Mouse (Mus musculus) liver, embryonic 14.5 days (tissue): ENCODE results near the gene Rhot2.

Source experiments
- CTCF ChIP-seq: IDR thresholded peaks from 2 replicates; pipeline ENCODE4 v1.5.1; 2016; ENCODE audit warnings: antibody characterized with exemption, low read depth, control low read depth
- EP300 ChIP-seq: IDR thresholded peaks from 2 replicates; pipeline ENCODE4 v1.6.1; 2016; ENCODE audit warnings: antibody characterized with exemption, low read depth

DNA sequence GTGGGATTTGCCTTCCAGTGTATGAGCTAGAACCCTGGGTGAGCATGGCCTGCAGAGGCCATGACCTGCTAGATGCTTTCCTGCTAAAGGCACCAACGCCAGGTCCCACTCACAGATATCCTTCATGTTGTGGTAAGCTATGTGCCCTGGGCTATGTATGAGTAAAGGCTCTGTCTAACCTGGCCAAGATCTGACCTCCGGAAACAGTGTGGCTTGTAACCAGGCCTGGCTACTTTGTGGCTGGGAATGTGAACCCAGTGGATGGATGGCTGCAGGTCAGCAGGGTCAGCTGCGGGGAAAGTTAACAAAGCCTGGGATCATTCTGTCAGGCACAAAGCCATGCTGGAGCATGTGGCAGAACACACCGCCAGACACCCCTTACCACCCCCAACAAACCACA lies 37.0 kb upstream of the Rhot2 start:
- TF ChIP-seq CTCF, result no peak
- TF ChIP-seq EP300, result no peak
